Mouse (Mus musculus) neural tube, embryonic 13.5 days (tissue): Measurements from ENCODE around the gene Sf1. TPM values are rescaled to one million over a fixed set of nuclear protein-coding genes. Genes with fewer than 3 reads are reported as not detected.

ENCODE experiments used
- ATAC-seq: fragments of 200-750 bp; cut with Nextera tagmentation; 2 replicates; pipeline ENCODE4 v1.8.0; 2017; ENCODE audit warnings: low read depth, mild to moderate bottlenecking, moderate TSS enrichment, moderate library complexity
- H3K27ac ChIP-seq: fragments of 300-500 bp; sonication (generic); replicated peaks from 2 replicates; pipeline ENCODE4 v1.5.1; 2015; ENCODE audit warnings: moderate library complexity, mild to moderate bottlenecking, inconsistent platforms
- H3K27me3 ChIP-seq: fragments of 300-500 bp; sonication (generic); 2 replicates; pipeline ENCODE4 v1.6.1; 2015; ENCODE audit warnings: mild to moderate bottlenecking, inconsistent platforms
- H3K36me3 ChIP-seq: fragments of 300-500 bp; sonication (generic); 2 replicates; pipeline ENCODE4 v1.6.1; 2015; ENCODE audit warnings: mild to moderate bottlenecking, inconsistent platforms
- H3K4me1 ChIP-seq: fragments of 300-500 bp; sonication (generic); replicated peaks from 2 replicates; pipeline ENCODE4 v1.6.1; 2015; ENCODE audit warnings: inconsistent platforms
- H3K4me2 ChIP-seq: fragments of 300-500 bp; sonication (generic); 2 replicates; pipeline ENCODE4 v1.6.1; 2015; ENCODE audit warnings: inconsistent platforms, mild to moderate bottlenecking, moderate library complexity
- H3K4me3 ChIP-seq: fragments of 300-500 bp; sonication (generic); 2 replicates; pipeline ENCODE4 v1.5.1; 2015; ENCODE audit warnings: mild to moderate bottlenecking, inconsistent platforms
- H3K9ac ChIP-seq: fragments of 300-500 bp; sonication (generic); 2 replicates; pipeline ENCODE4 v1.6.1; 2015; ENCODE audit warnings: moderate library complexity, mild to moderate bottlenecking, inconsistent platforms
- H3K9me3 ChIP-seq: fragments of 300-500 bp; sonication (generic); 2 replicates; pipeline ENCODE4 v1.6.1; 2016; ENCODE audit warnings: inconsistent platforms
- WGBS: fragments of 180-500 bp; shearing (Covaris S2); methylation state at CpG from one replicate; pipeline ENCODE4 v1.1.7; 2015; 5-methylcytosine and 5-hydroxymethylcytosine counted together
- polyA plus RNA-seq: library from polyadenylated mRNA; unstranded; fragments of >200 nt; fragmentation: Nextera tagmentation; extraction: Ambion mirVana; gene quantifications from 2 replicates; pipeline ENCODE4 v1.2.1, GENCODE M21; 2015

Sf1 gene
- polyA plus RNA-seq, 1 experiment from 2014 or later: 107 TPM

GRCm38 (mm10) chr19:6343066-6343925 is 20.2 kb upstream of the Sf1 start:
- WGBS: 89% methylated on average over 19 of the region's 19 CpGs
- Histone ChIP-seq H3K4me3 (no peak overlapping the region), H3K27ac (no peak overlapping the region), H3K9me3 (no peaks in the 10 kb centered on the region), H3K9ac (no peak overlapping the region), H3K4me1 (peaks cover 18% of the 10 kb centered on the region), H3K27me3 (no peaks in the 10 kb centered on the region), H3K4me2 (no peak overlapping the region), H3K36me3 (peaks cover 78% of the 10 kb centered on the region)
- no peak for ATAC-seq

GRCm38 (mm10) chr19:6343996-6344395 is 19.5 kb upstream of the Sf1 start:
- Histone ChIP-seq H3K27me3 (no peaks in the 10 kb centered on the region), H3K9me3 (no peaks in the 10 kb centered on the region), H3K4me1 (peaks cover 18% of the 10 kb centered on the region), H3K4me3 (no peak overlapping the region), H3K27ac (no peak overlapping the region), H3K9ac (no peak overlapping the region), H3K36me3 (peaks cover 78% of the 10 kb centered on the region), H3K4me2 (no peak overlapping the region)
- no peak for ATAC-seq
- WGBS: 86% methylated on average over 5 of the region's 5 CpGs

GRCm38 (mm10) chr19:6346023-6346422 is 17.5 kb upstream of the Sf1 start:
- Histone ChIP-seq H3K4me3 (no peak overlapping the region), H3K4me1 (peaks cover 7% of the 10 kb centered on the region), H3K9ac (no peak overlapping the region), H3K27ac (no peak overlapping the region), H3K36me3 (peaks cover 83% of the 10 kb centered on the region), H3K9me3 (no peaks in the 10 kb centered on the region), H3K27me3 (no peaks in the 10 kb centered on the region), H3K4me2 (no peak overlapping the region)
- ATAC-seq: no peak
- WGBS: 90% methylated on average over 5 of the region's 5 CpGs

- no peak overlapping the region for H3K9ac ChIP-seq
- H3K36me3 ChIP-seq: peaks cover 86% of the 10 kb centered on the region
- H3K4me1 ChIP-seq: peaks cover under 1% of the 10 kb centered on the region; the same call in 1 of the 2 replicates
- 87% methylated on average over 10 of the region's 10 CpGs for WGBS
- H3K9me3 ChIP-seq: no peaks in the 10 kb centered on the region
- no peaks in the 10 kb centered on the region for H3K27me3 ChIP-seq
- no peak overlapping the region for H3K4me2 ChIP-seq
- no peak overlapping the region for H3K27ac ChIP-seq
- no peak overlapping the region for H3K4me3 ChIP-seq
- no peak for ATAC-seq
These were observed 16.8 kb upstream of the Sf1 start for GRCm38 (mm10) chr19:6346661-6347060.

GRCm38 (mm10) chr19:6347615-6348014 is 15.9 kb upstream of the Sf1 start:
- no peak for ATAC-seq
- H3K4me3 ChIP-seq: no peak overlapping the region
- WGBS: 94% methylated on average over 4 of the region's 4 CpGs
- no peaks in the 10 kb centered on the region; the same call in 1 of the 2 replicates for H3K4me1 ChIP-seq
- no peaks in the 10 kb centered on the region for H3K27me3 ChIP-seq
- H3K36me3 ChIP-seq: peaks cover 87% of the 10 kb centered on the region
- H3K9ac ChIP-seq: no peak overlapping the region
- H3K9me3 ChIP-seq: no peaks in the 10 kb centered on the region
- H3K27ac ChIP-seq: no peak overlapping the region
- no peak overlapping the region for H3K4me2 ChIP-seq

GRCm38 (mm10) chr19:6348717-6349116 is 14.8 kb upstream of the Sf1 start:
- no peaks in the 10 kb centered on the region for H3K9me3 ChIP-seq
- 0 out of 2 replicates have a peak overlapping the region, but pooled peaks have one; percentile 5 for H3K9ac ChIP-seq
- ATAC-seq: no peak
- no peaks in the 10 kb centered on the region for H3K27me3 ChIP-seq
- no peak overlapping the region for H3K4me2 ChIP-seq
- H3K4me3 ChIP-seq: no peak overlapping the region
- no peaks in the 10 kb centered on the region; the same call in 1 of the 2 replicates for H3K4me1 ChIP-seq
- H3K27ac ChIP-seq: peak overlapping the region; percentile 38; the same call in 1 of the 2 replicates
- H3K36me3 ChIP-seq: peaks cover 89% of the 10 kb centered on the region
- WGBS: 53% methylated on average over 9 of the region's 9 CpGs

GRCm38 (mm10) chr19:6349215-6349983 is 14.1 kb upstream of the Sf1 start:
- Histone ChIP-seq H3K4me3 (no peak overlapping the region), H3K9me3 (no peaks in the 10 kb centered on the region), H3K27ac (no peak overlapping the region), H3K36me3 (peaks cover 89% of the 10 kb centered on the region), H3K4me1 (no peaks in the 10 kb centered on the region; the same call in 1 of the 2 replicates), H3K9ac (no peak overlapping the region), H3K27me3 (no peaks in the 10 kb centered on the region), H3K4me2 (no peak overlapping the region)
- no peak for ATAC-seq
- WGBS: 35% methylated on average over 14 of the region's 14 CpGs

DNA sequence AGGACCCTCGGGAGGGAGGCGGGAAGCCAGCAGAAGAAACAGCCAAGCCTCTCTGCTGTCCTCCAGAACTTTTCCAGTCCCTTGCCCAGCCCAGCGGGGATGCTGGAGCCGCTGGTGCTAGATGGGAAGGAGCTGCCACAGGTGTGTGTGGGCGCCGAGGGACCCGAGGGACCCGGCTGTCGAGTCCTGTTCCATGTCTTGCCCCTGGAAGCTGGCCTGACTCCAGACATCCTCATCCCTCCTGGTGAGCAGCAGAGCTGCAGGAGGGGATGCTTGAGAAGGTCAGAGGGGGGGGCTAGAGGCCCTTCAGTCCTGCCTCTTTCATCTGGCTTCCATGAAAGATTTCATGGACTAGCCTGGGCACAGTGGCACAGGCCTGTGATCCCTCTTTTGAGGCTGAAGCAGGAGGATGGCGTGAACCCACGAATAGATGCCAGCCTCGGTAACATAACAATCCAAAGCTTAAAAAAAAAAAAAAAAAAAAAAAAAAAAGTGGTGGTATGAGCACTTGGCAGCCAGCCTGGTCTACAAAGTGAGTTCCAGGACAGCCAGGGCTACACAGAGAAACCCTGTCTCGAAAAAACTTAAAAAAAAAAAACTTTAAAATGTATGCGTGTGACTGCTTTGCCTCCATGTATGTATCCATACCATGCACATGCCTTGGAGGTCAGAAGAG is 11.9 kb upstream of the Sf1 start:
- no peak for ATAC-seq
- H3K36me3 ChIP-seq: peaks cover 73% of the 10 kb centered on the region
- no peaks in the 10 kb centered on the region for H3K27me3 ChIP-seq
- H3K4me1 ChIP-seq: no peaks in the 10 kb centered on the region; the same call in 1 of the 2 replicates
- H3K27ac ChIP-seq: no peak overlapping the region
- no peak overlapping the region for H3K4me2 ChIP-seq
- 68% methylated on average over 14 of the region's 14 CpGs for WGBS
- no peak overlapping the region for H3K4me3 ChIP-seq
- no peaks in the 10 kb centered on the region for H3K9me3 ChIP-seq
- no peak overlapping the region for H3K9ac ChIP-seq

DNA sequence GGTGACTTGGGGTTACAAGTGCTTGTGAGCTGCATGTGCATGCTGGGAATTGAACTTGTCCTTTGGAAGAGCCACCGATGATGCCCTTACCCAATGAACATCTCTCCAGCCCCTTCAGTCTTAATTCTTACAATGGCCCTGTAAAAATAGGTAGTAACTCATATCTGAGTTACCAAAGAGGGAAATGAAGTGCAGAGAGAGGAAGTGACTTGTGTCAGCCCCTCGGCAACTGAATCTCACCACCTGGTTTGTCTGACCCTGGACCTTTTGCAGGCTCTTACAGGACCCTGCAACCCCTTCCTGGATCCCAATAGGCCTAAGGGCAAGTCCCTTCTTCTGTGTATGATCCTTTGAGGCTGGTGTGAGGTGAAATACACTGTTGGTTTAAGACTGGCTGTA is 11.4 kb upstream of the Sf1 start:
- H3K27ac ChIP-seq: no peak overlapping the region
- H3K4me3 ChIP-seq: no peak overlapping the region
- no peaks in the 10 kb centered on the region; the same call in 1 of the 2 replicates for H3K4me1 ChIP-seq
- H3K9ac ChIP-seq: no peak overlapping the region
- 86% methylated on average over 2 of the region's 2 CpGs for WGBS
- H3K27me3 ChIP-seq: no peaks in the 10 kb centered on the region
- H3K36me3 ChIP-seq: peaks cover 68% of the 10 kb centered on the region
- no peak for ATAC-seq
- no peaks in the 10 kb centered on the region for H3K9me3 ChIP-seq
- no peak overlapping the region for H3K4me2 ChIP-seq

DNA sequence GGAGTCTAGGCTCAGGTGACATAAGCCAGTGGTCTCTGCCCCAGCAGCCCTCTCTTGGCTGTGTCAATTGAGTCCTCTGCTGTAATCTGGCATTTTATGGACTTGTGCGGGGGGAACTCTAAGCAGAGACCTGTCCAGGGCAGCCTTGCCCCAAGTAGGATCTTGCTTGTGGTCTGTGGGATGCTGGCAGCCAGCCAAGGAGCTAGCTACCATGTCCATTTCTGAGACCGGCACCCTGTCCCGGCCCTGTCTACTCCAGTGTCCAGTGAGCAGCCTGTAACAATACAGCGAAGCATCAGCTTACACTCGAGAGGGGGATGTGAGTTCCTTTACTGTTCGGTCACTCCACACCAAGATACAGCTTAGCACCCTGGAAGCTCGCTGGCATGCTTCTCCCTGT is 9.5 kb upstream of the Sf1 start:
- Histone ChIP-seq H3K4me1 (no peaks in the 10 kb centered on the region; the same call in 1 of the 2 replicates), H3K4me2 (no peak overlapping the region), H3K9ac (no peak overlapping the region), H3K27me3 (no peaks in the 10 kb centered on the region), H3K9me3 (no peaks in the 10 kb centered on the region), H3K4me3 (no peak overlapping the region), H3K36me3 (peaks cover 49% of the 10 kb centered on the region), H3K27ac (no peak overlapping the region)
- ATAC-seq: no peak
- 88% methylated on average over 7 of the region's 7 CpGs for WGBS

- Histone ChIP-seq H3K9ac (no peak overlapping the region), H3K4me3 (no peak overlapping the region), H3K27me3 (no peaks in the 10 kb centered on the region), H3K9me3 (no peaks in the 10 kb centered on the region), H3K4me2 (no peak overlapping the region), H3K4me1 (peaks cover 26% of the 10 kb centered on the region), H3K27ac (no peak overlapping the region), H3K36me3 (peaks cover 18% of the 10 kb centered on the region)
- WGBS: 93% methylated on average over 3 of the region's 3 CpGs
- no peak for ATAC-seq
These were observed 2.2 kb upstream of the Sf1 start for GRCm38 (mm10) chr19:6361291-6361690.

DNA sequence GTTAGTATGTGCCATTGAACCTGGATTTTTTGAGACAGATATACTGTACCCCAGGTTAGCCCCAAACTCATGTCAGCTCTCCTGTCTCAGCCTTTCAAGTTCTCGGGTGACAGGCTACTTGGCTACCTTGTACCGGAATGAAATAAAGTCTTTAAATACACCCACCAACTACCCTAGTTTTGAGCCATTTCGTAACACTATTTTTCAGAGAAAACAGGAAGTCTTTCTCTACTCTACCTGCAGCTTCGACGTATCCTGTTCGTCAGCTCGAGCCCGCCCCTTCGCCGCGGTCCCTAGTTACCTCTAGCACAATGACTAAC is 439 bp upstream of the Sf1 start:
- Histone ChIP-seq H3K9ac (peak overlapping the region; percentile 60), H3K27me3 (no peaks in the 10 kb centered on the region), H3K9me3 (no peaks in the 10 kb centered on the region), H3K4me3 (peak overlapping the region; percentile 99), H3K27ac (peak overlapping the region; percentile 99), H3K4me1 (peaks cover 39% of the 10 kb centered on the region), H3K4me2 (peak overlapping the region; percentile 60), H3K36me3 (peaks cover 35% of the 10 kb centered on the region)
- ATAC-seq: no peak
- WGBS: 3% methylated on average over 11 of the region's 11 CpGs
